Mouse (Mus musculus) intestine, embryonic 14.5 days (tissue): ENCODE data around the gene Arid3b. TPM values are rescaled to one million over a fixed set of nuclear protein-coding genes. Genes with fewer than 3 reads are reported as not detected.

Experiments used
- ATAC-seq: fragments of 200-750 bp; cut with Nextera tagmentation; replicated peaks from 2 replicates; pipeline ENCODE4 v1.8.0; 2017; ENCODE audit warnings: low read depth, moderate number of reproducible peaks, moderate TSS enrichment, moderate library complexity; ENCODE audit not compliant: low FRiP score, low TSS enrichment
- DNase-seq: peaks from one replicate; pipeline ENCODE4 v3.0.0-alpha.2; 2018; ENCODE audit warnings: low spot score
- H3K27ac ChIP-seq: fragments of 300-500 bp; sonication (generic); 2 replicates; pipeline ENCODE4 v1.5.1; 2014; ENCODE audit warnings: low read depth, mild to moderate bottlenecking, control low read depth
- H3K27me3 ChIP-seq: fragments of 300-500 bp; sonication (generic); replicated peaks from 2 replicates; pipeline ENCODE4 v1.6.1; 2014; ENCODE audit warnings: low read length, control low read depth; ENCODE audit not compliant: control insufficient read depth, insufficient read depth
- H3K36me3 ChIP-seq: fragments of 300-500 bp; sonication (generic); 2 replicates; pipeline ENCODE4 v1.6.1; 2014; ENCODE audit warnings: low read length, control low read depth; ENCODE audit not compliant: control insufficient read depth, insufficient read depth
- H3K4me1 ChIP-seq: fragments of 300-500 bp; sonication (generic); replicated peaks from 2 replicates; pipeline ENCODE4 v1.6.1; 2014; ENCODE audit warnings: low read length, control low read depth, mixed read lengths; ENCODE audit not compliant: control insufficient read depth, insufficient read depth
- H3K4me2 ChIP-seq: fragments of 300-500 bp; sonication (generic); 2 replicates; pipeline ENCODE4 v1.6.1; 2014; ENCODE audit warnings: low read length
- H3K4me3 ChIP-seq: fragments of 300-500 bp; sonication (generic); 2 replicates; pipeline ENCODE4 v1.5.1; 2014; ENCODE audit warnings: low read depth, low read length, control low read depth, mixed read lengths
- H3K9ac ChIP-seq: fragments of 300-500 bp; sonication (generic); 2 replicates; pipeline ENCODE4 v1.6.1; 2014; ENCODE audit warnings: mild to moderate bottlenecking, low read length
- H3K9me3 ChIP-seq: fragments of 300-500 bp; sonication (generic); 2 replicates; pipeline ENCODE4 v1.6.1; 2016; ENCODE audit warnings: low read length, control low read depth; ENCODE audit not compliant: control insufficient read depth
- WGBS: fragments of 180-500 bp; shearing (Covaris S2); extraction: QIAGEN DNeasy Blood & Tissue Kit; methylation state at CpG from one replicate; pipeline ENCODE4 v1.1.7; 2014; 5-methylcytosine and 5-hydroxymethylcytosine counted together
- polyA plus RNA-seq: library from polyadenylated mRNA; unstranded; fragments of >200 nt; fragmentation: Nextera tagmentation; extraction: Ambion mirVana; gene quantifications from 2 replicates; pipeline ENCODE4 v1.2.1, GENCODE M21; 2014

Arid3b gene
- polyA plus RNA-seq, 1 experiment from 2014 or later, result 8.4 TPM

DNA sequence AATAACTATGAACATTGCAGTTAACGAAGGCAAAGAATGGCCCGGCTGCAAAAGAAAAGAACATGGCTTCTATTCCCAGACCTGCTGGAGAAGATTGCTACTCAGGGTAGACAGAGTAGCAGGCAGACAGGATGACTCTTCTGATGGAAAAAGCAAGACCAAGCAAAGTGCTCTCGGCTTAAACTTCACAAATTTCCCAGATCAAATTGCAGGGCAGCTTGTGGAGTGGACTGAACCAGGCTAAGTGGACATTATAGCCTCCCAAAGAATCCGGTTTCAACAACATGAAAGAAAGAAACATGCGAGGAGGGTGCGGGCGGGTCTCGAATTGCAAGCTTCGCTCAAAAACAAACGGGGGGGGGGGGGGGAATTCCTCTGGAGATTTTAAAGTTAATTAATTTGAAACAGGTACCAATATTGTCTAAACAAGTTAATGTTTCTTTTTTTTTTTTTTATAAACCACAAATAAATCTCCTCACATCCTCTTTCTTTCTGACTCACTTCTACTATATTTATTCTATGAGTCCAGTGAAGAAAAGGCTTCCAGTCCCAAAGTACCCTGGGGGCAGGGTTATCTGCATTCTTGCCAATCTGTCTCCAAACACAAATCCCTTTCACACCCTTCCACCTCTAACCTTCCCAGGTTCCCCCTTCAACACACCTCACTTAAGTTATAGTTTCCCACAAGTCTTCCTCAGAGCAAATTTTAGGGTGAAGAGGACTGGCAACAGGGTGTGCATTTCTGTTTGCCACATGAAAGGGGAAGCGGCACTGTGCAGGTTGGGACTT is 1.8 kb downstream of the Arid3b start:
- H3K4me1 ChIP-seq, result peaks cover 22% of the 10 kb centered on the region
- H3K36me3 ChIP-seq, result no peaks in the 10 kb centered on the region
- peak overlapping the region; percentile 10; the same call in 1 of the 2 replicates for H3K4me3 ChIP-seq
- no peaks in the 10 kb centered on the region for H3K9me3 ChIP-seq
- ATAC-seq (no peak), DNase-seq (no peak)
- 33% methylated on average over 11 of the region's 11 CpGs for WGBS
- peaks cover 25% of the 10 kb centered on the region; the same call in 1 of the 2 replicates for H3K27me3 ChIP-seq
- H3K9ac ChIP-seq, result no peak overlapping the region
- H3K27ac ChIP-seq, result no peak overlapping the region
- H3K4me2 ChIP-seq, result peak overlapping the region; percentile 66; the same call in 1 of the 2 replicates

GRCm38 (mm10) chr9:57833762-57834471 is 2.7 kb downstream of the Arid3b start:
- peaks cover 22% of the 10 kb centered on the region for H3K4me1 ChIP-seq
- H3K36me3 ChIP-seq, result no peaks in the 10 kb centered on the region
- H3K27ac ChIP-seq, result no peak overlapping the region
- H3K9ac ChIP-seq, result no peak overlapping the region
- H3K4me2 ChIP-seq, result no peak overlapping the region
- ATAC-seq, result no peak
- peaks cover 28% of the 10 kb centered on the region for H3K27me3 ChIP-seq
- H3K9me3 ChIP-seq, result no peaks in the 10 kb centered on the region
- 80% methylated on average over 9 of the region's 9 CpGs for WGBS
- no peak for DNase-seq
- no peak overlapping the region for H3K4me3 ChIP-seq

- DNase-seq (peak; percentile 98), ATAC-seq (peak; percentile 91)
- Histone ChIP-seq H3K27me3 (peaks cover 34% of the 10 kb centered on the region), H3K4me1 (peaks cover 17% of the 10 kb centered on the region), H3K9me3 (no peaks in the 10 kb centered on the region), H3K27ac (no peak overlapping the region), H3K9ac (no peak overlapping the region), H3K4me3 (no peak overlapping the region), H3K4me2 (peak overlapping the region; percentile 28; the same call in 1 of the 2 replicates), H3K36me3 (no peaks in the 10 kb centered on the region)
- WGBS, result 6% methylated on average over 24 of the region's 24 CpGs
Observed at GRCm38 (mm10) chr9:57831267-57832082, 5.1 kb downstream of the Arid3b start.

- ATAC-seq (no peak), DNase-seq (no peak)
- H3K4me2 ChIP-seq, result no peak overlapping the region
- 57% methylated on average over 6 of the region's 6 CpGs for WGBS
- peaks cover 21% of the 10 kb centered on the region for H3K27me3 ChIP-seq
- peaks cover 17% of the 10 kb centered on the region for H3K4me1 ChIP-seq
- no peak overlapping the region for H3K27ac ChIP-seq
- no peaks in the 10 kb centered on the region for H3K9me3 ChIP-seq
- no peak overlapping the region for H3K4me3 ChIP-seq
- no peak overlapping the region for H3K9ac ChIP-seq
- no peaks in the 10 kb centered on the region for H3K36me3 ChIP-seq
Observed at GRCm38 (mm10) chr9:57829812-57830557, 6.6 kb downstream of the Arid3b start.

DNA sequence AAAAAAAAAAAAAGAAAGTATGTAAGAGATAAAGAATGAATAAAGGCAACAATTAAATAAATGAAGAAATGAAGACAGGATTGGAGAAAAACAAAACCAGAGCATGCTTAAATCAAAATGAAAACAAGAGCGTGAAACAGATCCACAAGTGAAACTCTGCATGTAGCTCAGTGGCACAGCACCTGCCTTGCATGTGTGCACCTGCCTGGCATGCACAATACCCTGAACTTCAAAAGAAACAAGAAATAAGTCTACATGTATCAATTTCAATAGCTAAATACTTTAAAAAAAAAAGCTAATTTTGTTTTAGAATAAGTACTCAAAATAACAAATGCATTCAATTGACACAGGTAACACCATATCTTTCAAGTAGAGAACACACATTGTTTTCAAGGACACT is 13.2 kb downstream of the Arid3b start:
- H3K36me3 ChIP-seq, result no peaks in the 10 kb centered on the region
- H3K9me3 ChIP-seq, result no peaks in the 10 kb centered on the region
- no peak overlapping the region for H3K4me2 ChIP-seq
- 96% methylated on average over 1 of the region's 1 CpGs for WGBS
- H3K4me1 ChIP-seq, result no peaks in the 10 kb centered on the region
- H3K4me3 ChIP-seq, result no peak overlapping the region
- peaks cover 5% of the 10 kb centered on the region; the same call in 1 of the 2 replicates for H3K27me3 ChIP-seq
- ATAC-seq, result no peak
- no peak for DNase-seq
- no peak overlapping the region for H3K27ac ChIP-seq
- H3K9ac ChIP-seq, result no peak overlapping the region

- peaks cover under 1% of the 10 kb centered on the region; the same call in 1 of the 2 replicates for H3K27me3 ChIP-seq
- ATAC-seq, result no peak
- no peak overlapping the region for H3K27ac ChIP-seq
- H3K36me3 ChIP-seq, result no peaks in the 10 kb centered on the region
- 0 out of 2 replicates have a peak, but pooled peaks cover 4% of the 10 kb centered on the region for H3K4me1 ChIP-seq
- H3K9ac ChIP-seq, result no peak overlapping the region
- WGBS, result 73% methylated on average over 13 of the region's 13 CpGs
- no peak for DNase-seq
- no peak overlapping the region for H3K4me3 ChIP-seq
- H3K4me2 ChIP-seq, result no peak overlapping the region
- H3K9me3 ChIP-seq, result no peaks in the 10 kb centered on the region
Observed at GRCm38 (mm10) chr9:57822812-57823211, 13.8 kb downstream of the Arid3b start.

DNA sequence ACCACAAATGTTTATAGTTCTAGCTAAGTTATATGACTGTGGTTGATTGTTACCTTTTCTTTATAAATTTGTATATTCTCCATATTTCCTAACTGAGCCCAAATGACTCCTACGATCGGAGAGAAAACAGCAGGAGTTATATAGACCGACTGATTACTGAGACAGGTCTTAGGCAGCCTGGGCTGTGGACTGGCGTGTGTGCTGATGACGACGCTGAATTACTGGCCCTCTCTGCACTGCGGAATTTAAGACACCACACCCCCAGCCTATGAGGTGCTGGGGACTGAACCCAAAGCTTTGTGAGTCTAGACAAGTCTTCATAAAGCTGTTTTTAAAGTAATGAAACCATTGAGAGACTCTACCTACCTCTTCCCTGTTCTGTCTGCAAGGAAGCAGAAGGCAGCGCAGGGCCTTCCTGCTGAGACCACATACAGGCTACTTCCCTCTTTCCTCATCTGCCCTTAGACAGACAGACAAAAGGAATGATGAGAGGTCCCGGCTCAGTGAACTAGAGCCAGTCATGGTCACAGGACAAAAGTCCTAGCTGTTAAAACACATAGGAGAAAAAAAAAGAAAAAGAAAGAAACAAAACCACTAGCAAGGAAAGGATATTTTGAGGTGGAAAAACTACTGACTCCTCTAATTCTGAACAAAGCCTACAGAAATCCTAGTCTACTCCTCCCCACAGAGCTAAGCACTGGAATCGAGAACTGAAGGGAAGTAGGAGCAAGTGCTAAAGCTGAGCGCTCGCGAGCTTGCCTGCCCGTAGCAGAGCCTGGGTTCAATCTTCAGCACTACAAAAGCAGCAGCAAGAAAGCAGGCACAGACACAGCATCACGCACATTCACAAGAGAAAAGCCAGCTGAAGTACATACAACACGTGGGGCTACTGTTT is 16.2 kb downstream of the Arid3b start:
- WGBS, result 50% methylated on average over 16 of the region's 16 CpGs
- no peak for ATAC-seq
- no peak for DNase-seq
- peaks cover 19% of the 10 kb centered on the region for H3K4me1 ChIP-seq
- H3K27me3 ChIP-seq, result no peaks in the 10 kb centered on the region
- H3K27ac ChIP-seq, result no peak overlapping the region
- H3K36me3 ChIP-seq, result no peaks in the 10 kb centered on the region
- H3K4me3 ChIP-seq, result no peak overlapping the region
- H3K9ac ChIP-seq, result no peak overlapping the region
- H3K9me3 ChIP-seq, result no peaks in the 10 kb centered on the region
- H3K4me2 ChIP-seq, result no peak overlapping the region
